ENCODE assay signal across 11 mouse cellular contexts in genomic region chr1:132733873-132734447, GRCm38 (mm10). TPM values are rescaled to one million over a fixed set of nuclear protein-coding genes. Genes with fewer than 3 reads are reported as not detected.
DNase-seq lines count a peak whose midpoint lies in the region; ATAC-seq and TF ChIP-seq lines count a peak whose summit lies in the region.
"Had no signal": no experiment of that assay in that cellular context is flagged by ENCODE, and none has a peak within 500 bp of the region (broad histone marks: within the 10 kb centered on the region; RNA-seq: fewer than 3 reads in every experiment).

No protein-coding gene starts in this region.

- no peak overlapping the region for H3K9ac ChIP-seq in kidney, postnatal 0 days (ENCODE audit: low read depth, low read length)
- no peak overlapping the region for H3K9ac ChIP-seq in forebrain, embryonic 14.5 days (ENCODE audit: low read length)
- H3K9ac ChIP-seq: liver, embryonic 14.5 days had no signal

- no peak overlapping the region for H3K4me2 ChIP-seq in kidney, postnatal 0 days (ENCODE audit: low read length)
- H3K4me2 ChIP-seq in forebrain, embryonic 14.5 days (ENCODE audit: low read length) = no peak overlapping the region

- peak; percentile 71 for DNase-seq in kidney, postnatal 0 days (ENCODE audit: low spot score)
- no peak for DNase-seq in kidney, adult 9 months
- DNase-seq in thymus, postnatal 4 days = peak; percentile 47
- no peak for DNase-seq in thymus, adult 18-20 months
- peak; percentile 48 for DNase-seq in embryo, embryonic 11.5 days (ENCODE audit: low read depth, low spot score)
- no peak for DNase-seq in forebrain, embryonic 14.5 days (ENCODE audit: low spot score)
- DNase-seq in layer of hippocampus, postnatal 10 days (ENCODE audit: low spot score in 2 of 2) = no peak
- DNase-seq in right cerebral cortex, postnatal 10 days (ENCODE audit: low spot score in 2 of 2) = no peak
- DNase-seq: cerebellum, adult 8-10 months had no signal

- no peak for TF ChIP-seq CTCF in kidney, postnatal 0 days (IDR thresholded peaks at IDR 0.05; ENCODE audit: low read depth)

- no peak for ATAC-seq in kidney, postnatal 0 days (replicated peaks; ENCODE audit: low FRiP score, low read depth)
- no peak for ATAC-seq in forebrain, embryonic 14.5 days

- H3K4me3 ChIP-seq in kidney, postnatal 0 days (replicated peaks; ENCODE audit: low read depth, low read length) = no peak overlapping the region
- no peak overlapping the region for H3K4me3 ChIP-seq in forebrain, embryonic 14.5 days (ENCODE audit: low read depth, low read length)
- H3K4me3 ChIP-seq: layer of hippocampus, adult 2 months had no signal

- H3K27me3 ChIP-seq in kidney, postnatal 0 days (ENCODE audit: insufficient read depth, low read length) = peaks cover 5% of the 10 kb centered on the region; the same call in 1 of the 2 replicates
- no peaks in the 10 kb centered on the region for H3K27me3 ChIP-seq in forebrain, embryonic 14.5 days (replicated peaks; ENCODE audit: control insufficient read depth, insufficient read depth, low read length)

- no peaks in the 10 kb centered on the region for H3K9me3 ChIP-seq in kidney, postnatal 0 days (replicated peaks; ENCODE audit: low read length)
- no peaks in the 10 kb centered on the region for H3K9me3 ChIP-seq in forebrain, embryonic 14.5 days (replicated peaks; ENCODE audit: control insufficient read depth, low read length)

- no peaks in the 10 kb centered on the region for H3K36me3 ChIP-seq in kidney, postnatal 0 days (ENCODE audit: insufficient read depth, low read length)
- H3K36me3 ChIP-seq in forebrain, embryonic 14.5 days (ENCODE audit: control insufficient read depth, insufficient read depth, low read length) = no peaks in the 10 kb centered on the region

- H3K27ac ChIP-seq in kidney, postnatal 0 days = no peak overlapping the region
- H3K27ac ChIP-seq in forebrain, embryonic 14.5 days (ENCODE audit: low read depth, low read length) = no peak overlapping the region
- H3K27ac ChIP-seq: liver, embryonic 14.5 days had no signal

- 29% methylated on average over 9 of the region's 9 CpGs for WGBS in kidney, postnatal 0 days
- WGBS in forebrain, embryonic 14.5 days = 50% methylated on average over 9 of the region's 9 CpGs

- H3K4me1 ChIP-seq in kidney, postnatal 0 days (replicated peaks; ENCODE audit: insufficient read depth, low read length) = no peaks in the 10 kb centered on the region
- peaks cover 48% of the 10 kb centered on the region for H3K4me1 ChIP-seq in forebrain, embryonic 14.5 days (ENCODE audit: control insufficient read depth, insufficient read depth, low read length)

RNA-seq across cellular contexts. Expression of gene Nfasc, which starts 7.6 kb away (rescaled TPM):
- polyA plus RNA-seq in kidney, postnatal 0 days (2015; fragmentation: Nextera tagmentation; extraction: Ambion mirVana) = 0.12 and 0.68 TPM in 2 replicates
- polyA plus RNA-seq in forebrain, embryonic 14.5 days (2014; fragmentation: Nextera tagmentation; extraction: Ambion mirVana) = 26.9 and 40.3 TPM in 2 replicates
- total RNA-seq in layer of hippocampus, postnatal 10 days (2021) = 100 to 1,000 TPM; 141 to 168 TPM

Comparison
In these comparisons a context has a peak if more than half of its experiments do, and no peak if none do; other contexts are left out.
1. DNase-seq: peak in kidney, postnatal 0 days (single experiment), thymus, postnatal 4 days (single experiment) and embryo, embryonic 11.5 days (single experiment); none in kidney, adult 9 months (single experiment), thymus, adult 18-20 months (0 of 2), forebrain, embryonic 14.5 days (single experiment), layer of hippocampus, postnatal 10 days (0 of 2) and right cerebral cortex, postnatal 10 days (0 of 2).
2. RNA of gene Nfasc, which starts 7.6 kb away (polyA plus RNA-seq): 26.9 to 40.3 TPM in forebrain, embryonic 14.5 days; 0.12 to 0.68 TPM in kidney, postnatal 0 days; every median in the first group is over 10 times any median in the second.